Mouse (Mus musculus) mesoderm, embryonic 11.5 days (tissue): ENCODE results near the gene Smoc2.

Experiments
- DNase-seq: peaks from one replicate; pipeline ENCODE4 v3.0.0-alpha.2; 2012; ENCODE audit warnings: low read depth, low spot score

The Smoc2 gene

GRCm38 (mm10) chr17:14279177-14279965 lies at the start of gene Smoc2:
Gene Smoc2 (plus strand): TSS chr17:14279506.
- peak; percentile 58 for DNase-seq

- DNase-seq, result peak; percentile 73
Observed at GRCm38 (mm10) chr17:14230698-14231430, 48.4 kb upstream of the Smoc2 start.

DNA sequence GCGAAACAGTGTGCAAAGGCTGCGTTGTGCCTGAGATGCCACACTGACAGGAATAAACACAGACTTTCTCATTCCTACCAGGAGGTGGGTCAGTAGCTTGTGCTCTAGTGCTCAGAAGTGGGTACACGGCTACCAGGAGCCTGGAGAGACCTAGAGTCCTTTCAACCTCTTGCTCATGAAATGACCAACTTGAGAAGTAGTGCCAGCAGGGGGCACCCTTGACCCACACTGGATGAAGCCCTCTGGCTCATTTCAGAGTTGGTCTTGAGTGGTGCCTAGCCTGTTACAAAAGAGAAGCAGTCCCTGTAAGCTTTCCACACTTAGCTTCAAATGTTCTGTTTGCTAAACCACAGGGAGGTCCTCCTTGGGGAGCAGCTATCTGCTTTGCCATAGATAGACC lies 46.7 kb upstream of the Smoc2 start:
- DNase-seq, result peak; percentile 85

DNA sequence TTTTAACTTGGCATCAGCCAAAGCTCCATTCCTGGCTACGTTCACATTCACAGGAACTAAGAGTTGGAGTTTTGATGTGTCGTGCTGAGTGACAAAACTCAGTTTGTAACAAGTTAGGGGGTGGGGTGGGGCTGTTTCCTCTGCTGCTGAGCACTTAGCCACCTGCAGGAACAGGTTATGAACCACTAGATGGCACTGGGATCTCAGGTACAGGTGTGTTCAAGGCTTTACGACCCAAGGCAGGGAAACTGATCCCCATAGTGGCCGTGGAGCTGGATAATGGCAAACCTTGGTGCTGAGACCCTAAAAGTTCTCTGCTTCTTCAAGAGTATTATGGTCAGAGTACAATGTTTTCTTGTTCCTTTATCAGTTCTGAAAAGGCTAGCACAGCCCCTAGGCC lies 45.6 kb upstream of the Smoc2 start:
- DNase-seq, result no peak

DNA sequence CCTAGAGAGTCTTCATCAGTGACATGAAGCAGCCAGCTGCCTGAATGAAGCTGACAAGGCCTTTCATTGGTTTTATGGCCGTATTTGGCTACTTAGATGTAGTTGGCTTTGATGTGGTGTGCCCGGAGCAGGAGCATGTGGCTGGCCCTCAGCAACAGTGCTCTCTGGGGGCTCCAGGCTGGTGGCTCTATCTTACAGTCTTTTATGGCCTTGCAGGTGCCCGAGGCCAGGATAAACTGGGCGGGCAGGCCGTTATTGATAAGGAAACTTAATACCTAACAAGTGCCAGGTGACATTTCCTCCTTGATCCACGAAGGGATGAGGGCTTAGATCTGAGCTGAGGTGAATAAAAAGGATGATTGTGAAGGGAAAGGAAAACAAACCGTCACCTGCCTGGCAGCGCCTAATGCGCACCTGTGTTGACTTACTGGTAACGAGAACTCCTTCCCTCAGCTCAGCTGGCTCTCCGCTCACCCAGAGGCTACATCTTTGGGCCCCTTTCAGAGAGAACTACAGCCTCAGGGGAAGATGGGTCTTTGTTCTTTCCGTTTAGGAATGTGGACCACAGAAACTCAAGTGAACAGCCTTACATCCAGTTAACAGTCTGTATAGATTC lies 44.4 kb upstream of the Smoc2 start:
- DNase-seq, result no peak

DNA sequence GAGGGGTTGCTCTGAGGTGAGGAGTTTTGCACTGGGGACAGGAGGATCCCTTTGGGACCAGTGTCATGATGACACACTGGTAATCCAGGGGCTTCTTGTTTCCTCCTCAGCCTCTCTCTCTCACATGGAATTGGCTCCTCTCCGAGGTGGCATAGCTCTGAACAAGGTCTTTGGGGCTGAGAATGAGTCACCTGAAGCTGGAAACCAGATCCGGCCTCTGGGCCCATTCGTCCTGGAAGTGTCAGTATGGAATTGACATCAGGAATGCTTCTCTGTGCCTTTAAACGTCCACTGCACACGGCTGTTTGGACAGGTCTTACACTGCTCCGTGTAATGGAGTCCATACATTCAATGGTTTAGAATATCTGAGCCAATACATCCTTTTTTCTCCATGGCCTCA lies 42.2 kb upstream of the Smoc2 start:
- DNase-seq, result no peak

DNA sequence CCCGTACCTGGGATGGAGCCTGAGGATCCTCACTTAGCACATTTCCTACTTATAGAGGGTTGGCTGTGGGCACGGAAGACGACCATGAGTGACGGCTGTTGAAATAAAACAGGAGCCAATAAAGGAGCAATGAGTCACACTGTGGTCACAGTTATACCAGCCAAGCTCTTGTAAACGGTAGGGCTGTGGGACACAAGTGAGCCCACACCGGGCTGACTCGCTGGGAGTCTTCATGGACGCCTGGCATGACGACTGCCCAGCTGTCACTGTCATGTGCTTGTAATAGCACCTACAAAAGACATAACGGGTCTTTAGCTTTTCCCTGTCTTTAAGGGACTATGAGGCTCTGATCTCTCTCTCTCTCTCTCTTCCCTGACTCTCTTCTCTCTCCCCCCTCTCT lies 39.3 kb upstream of the Smoc2 start:
- DNase-seq, result no peak

GRCm38 (mm10) chr17:14242634-14243033 lies 36.7 kb upstream of the Smoc2 start:
- DNase-seq, result no peak

DNA sequence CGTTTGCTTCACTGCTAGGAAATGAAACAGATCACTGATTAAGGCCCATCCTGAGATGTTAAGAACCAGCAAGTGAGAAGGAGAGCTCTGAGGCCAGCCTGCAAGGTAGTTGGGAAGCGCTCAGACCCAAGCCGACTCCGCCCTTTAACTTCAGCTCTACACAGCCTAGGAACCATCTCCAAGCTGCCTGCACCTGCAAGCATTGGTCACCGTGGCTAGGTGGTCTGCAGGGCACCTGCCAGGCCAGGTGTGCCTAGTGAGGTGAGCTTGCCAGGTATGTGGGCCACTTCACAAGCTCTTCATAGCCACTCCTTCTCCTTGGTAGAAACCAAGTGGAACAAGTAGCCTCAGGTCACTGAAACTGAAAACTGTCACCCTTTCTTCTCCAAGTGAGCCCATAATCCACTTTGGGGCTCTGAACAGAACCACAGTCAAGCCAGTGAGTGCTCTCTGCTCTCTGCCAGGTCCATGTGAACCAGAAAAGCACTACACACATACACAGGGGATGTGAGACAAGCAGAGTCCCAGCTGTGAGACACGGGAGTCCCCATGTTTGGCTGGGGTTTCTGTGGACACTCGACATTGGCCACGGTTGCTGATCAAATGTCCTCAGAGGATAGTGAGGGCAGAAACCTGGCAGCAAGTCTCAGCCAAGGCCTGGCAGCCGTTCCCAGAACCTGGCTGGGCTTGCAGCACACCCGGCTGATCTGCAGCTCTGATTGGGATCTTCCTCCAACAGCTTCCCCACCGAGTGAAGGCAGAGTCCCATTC lies 34.9 kb upstream of the Smoc2 start:
- no peak for DNase-seq

- DNase-seq, result no peak
Observed at GRCm38 (mm10) chr17:14246266-14246665, 33.0 kb upstream of the Smoc2 start.

- no peak for DNase-seq
Observed at GRCm38 (mm10) chr17:14247931-14248330, 31.4 kb upstream of the Smoc2 start.

- no peak for DNase-seq
Observed at GRCm38 (mm10) chr17:14249595-14249994, 29.7 kb upstream of the Smoc2 start.

GRCm38 (mm10) chr17:14250401-14250800 lies 28.9 kb upstream of the Smoc2 start:
- no peak for DNase-seq

DNA sequence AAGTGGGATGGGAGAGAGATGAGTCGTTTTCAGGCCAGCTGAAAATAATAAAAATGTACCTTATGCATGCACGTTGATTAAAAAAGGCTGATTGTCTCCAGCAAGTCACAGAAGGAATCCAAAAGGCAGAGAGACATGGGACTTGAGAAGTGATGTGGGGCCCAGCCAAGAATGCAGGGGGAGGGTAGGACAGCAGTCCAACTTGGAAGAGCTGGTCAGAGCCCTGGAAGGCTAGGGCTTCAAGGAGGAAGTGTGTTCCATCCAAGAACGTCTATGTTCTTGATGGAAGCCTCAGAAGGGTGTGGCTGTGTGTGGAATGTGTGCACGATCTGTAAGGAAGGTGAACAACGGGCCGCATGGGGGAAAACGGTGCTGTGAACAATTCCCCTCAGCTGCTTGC lies 26.9 kb upstream of the Smoc2 start:
- no peak for DNase-seq

- no peak for DNase-seq
Observed at GRCm38 (mm10) chr17:14254616-14255015, 24.7 kb upstream of the Smoc2 start.

DNA sequence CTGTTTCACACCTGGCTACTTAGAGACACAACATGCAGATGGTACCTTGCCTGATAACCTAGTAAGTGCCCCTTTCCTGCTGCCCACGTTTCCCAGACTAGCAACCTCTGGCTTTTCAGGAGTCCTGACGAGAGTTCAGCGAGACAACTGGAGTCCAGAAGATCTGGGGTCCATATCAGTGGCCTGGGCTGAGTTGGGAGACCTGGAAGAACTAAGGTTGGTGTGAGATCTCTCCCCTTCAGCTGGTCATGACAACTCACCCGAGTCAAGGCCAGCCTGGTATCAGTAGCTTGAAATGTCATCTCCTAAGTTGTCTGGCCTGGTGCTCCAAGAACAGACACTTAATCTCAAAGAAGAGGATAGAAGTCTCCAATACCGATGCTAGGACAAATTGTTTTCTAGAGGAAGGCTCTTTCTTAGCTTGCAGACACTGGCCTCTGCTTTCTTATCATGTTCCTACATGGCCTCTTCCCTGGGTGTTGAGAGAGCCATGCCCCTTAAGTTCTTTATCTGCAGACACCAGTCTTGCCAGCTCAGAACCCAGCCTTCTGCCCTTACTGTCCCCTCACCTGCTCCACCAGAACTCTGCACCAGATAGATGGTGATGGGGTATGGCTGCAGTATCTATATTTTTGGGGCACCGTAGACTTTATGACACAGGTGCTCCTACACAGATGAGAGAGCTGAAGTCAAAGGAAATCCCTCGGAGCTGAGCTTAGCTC lies 21.3 kb upstream of the Smoc2 start:
- no peak for DNase-seq

DNA sequence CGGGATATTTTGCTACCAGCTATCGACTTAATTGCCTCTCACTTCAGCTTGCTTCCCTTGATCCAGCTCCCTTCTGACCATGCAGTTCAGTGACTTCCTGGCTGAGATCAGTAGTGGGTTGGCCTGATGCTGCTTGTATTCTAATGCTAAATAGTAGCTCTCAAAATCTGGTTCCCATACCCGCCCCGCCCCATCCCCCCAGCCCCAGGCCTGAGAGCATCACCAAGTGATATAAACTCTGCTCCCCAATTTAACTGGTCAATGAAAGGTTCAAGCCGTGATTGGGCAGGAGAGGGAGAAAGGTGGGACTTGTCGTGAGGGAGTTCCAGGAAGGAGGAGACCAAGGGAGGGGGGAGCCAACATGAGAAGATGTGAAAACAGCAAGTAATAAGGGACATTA lies 20.4 kb upstream of the Smoc2 start:
- no peak for DNase-seq

DNA sequence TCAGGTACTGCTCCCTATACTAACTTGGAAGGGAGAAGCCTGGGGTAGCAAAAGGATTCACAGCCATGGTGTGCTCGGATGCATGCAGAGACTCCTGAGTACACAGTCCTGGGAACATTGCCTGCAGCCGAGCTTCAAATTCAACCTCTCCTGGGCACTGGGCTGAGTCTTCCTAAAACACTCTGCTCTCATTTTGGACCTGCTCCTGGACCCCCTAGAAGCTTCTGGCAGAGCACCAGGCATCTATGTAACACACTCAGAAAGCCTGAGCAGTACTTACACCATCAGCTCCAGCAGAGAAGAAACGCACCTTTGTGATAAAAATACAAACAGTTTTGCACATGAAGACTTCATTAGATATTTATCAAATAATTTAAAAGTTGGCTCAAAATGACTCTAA lies 18.3 kb upstream of the Smoc2 start:
- no peak for DNase-seq

DNA sequence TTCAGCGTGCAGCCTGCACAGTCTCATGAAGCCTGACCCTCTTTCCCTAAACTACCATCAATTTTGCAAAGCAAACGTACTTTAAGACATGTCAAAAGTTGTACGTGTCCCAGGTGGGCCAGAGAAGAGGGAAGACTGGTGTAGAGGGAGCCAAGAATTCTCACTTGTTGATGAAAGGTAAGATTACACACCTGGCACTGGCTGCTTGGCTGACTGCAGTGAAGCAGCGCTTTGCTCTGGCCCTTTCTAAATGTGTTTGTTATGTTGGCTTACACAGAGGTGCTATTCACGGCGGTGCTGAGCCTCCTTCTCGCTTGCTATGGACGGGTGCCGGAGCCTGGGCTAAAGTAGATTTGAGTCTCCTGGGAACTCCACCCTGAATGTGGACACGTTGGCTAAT lies 17.1 kb upstream of the Smoc2 start:
- no peak for DNase-seq

GRCm38 (mm10) chr17:14268001-14268400 lies 11.3 kb upstream of the Smoc2 start:
- DNase-seq, result no peak

GRCm38 (mm10) chr17:14273386-14273785 lies 5.9 kb upstream of the Smoc2 start:
- DNase-seq, result no peak
